Mouse (Mus musculus) forebrain, embryonic 16.5 days (tissue): ENCODE measurements around the gene Tigit. TPM values are rescaled to one million over a fixed set of nuclear protein-coding genes. Genes with fewer than 3 reads are reported as not detected.

ENCODE experiments used
- ATAC-seq: fragments of 200-750 bp; cut with Nextera tagmentation; 2 replicates; pipeline ENCODE4 v1.8.0; 2017; ENCODE audit warnings: mild to moderate bottlenecking, moderate library complexity
- H3K27ac ChIP-seq: fragments of 300-500 bp; sonication (generic); 2 replicates; pipeline ENCODE4 v1.5.1; 2014; ENCODE audit warnings: low read length, control low read depth
- H3K27me3 ChIP-seq: fragments of 300-500 bp; sonication (generic); replicated peaks from 2 replicates; pipeline ENCODE4 v1.6.1; 2014; ENCODE audit warnings: low read length; ENCODE audit not compliant: control insufficient read depth, insufficient read depth
- H3K36me3 ChIP-seq: fragments of 300-500 bp; sonication (generic); 2 replicates; pipeline ENCODE4 v1.6.1; 2014; ENCODE audit not compliant: control insufficient read depth, insufficient read depth
- H3K4me1 ChIP-seq: fragments of 300-500 bp; sonication (generic); replicated peaks from 2 replicates; pipeline ENCODE4 v1.6.1; 2014; ENCODE audit warnings: low read length; ENCODE audit not compliant: control insufficient read depth, insufficient read depth
- H3K4me2 ChIP-seq: fragments of 300-500 bp; sonication (generic); 2 replicates; pipeline ENCODE4 v1.6.1; 2014; ENCODE audit warnings: mild to moderate bottlenecking, low read length, control low read depth
- H3K4me3 ChIP-seq: fragments of 300-500 bp; sonication (generic); replicated peaks from 2 replicates; pipeline ENCODE4 v1.5.1; 2014; ENCODE audit warnings: mild to moderate bottlenecking, low read length, control low read depth
- H3K9ac ChIP-seq: fragments of 300-500 bp; sonication (generic); replicated peaks from 2 replicates; pipeline ENCODE4 v1.6.1; 2014; ENCODE audit warnings: low read depth, low read length, control low read depth
- H3K9me3 ChIP-seq: fragments of 300-500 bp; sonication (generic); 2 replicates; pipeline ENCODE4 v1.6.1; 2016; ENCODE audit warnings: low read length; ENCODE audit not compliant: control insufficient read depth
- WGBS: fragments of 180-500 bp; shearing (Covaris S2); extraction: QIAGEN DNeasy Blood & Tissue Kit; methylation state at CpG from one replicate; pipeline ENCODE4 v1.1.7; 2014; 5-methylcytosine and 5-hydroxymethylcytosine counted together
- polyA plus RNA-seq: library from polyadenylated mRNA; unstranded; fragments of >200 nt; fragmentation: Nextera tagmentation; extraction: Ambion mirVana; gene quantifications from 2 replicates; pipeline ENCODE4 v1.2.1, GENCODE M21; 2015

Gene Tigit
- polyA plus RNA-seq, 1 experiment from 2014 or later = not detected

GRCm38 (mm10) chr16:43674400-43674799, 10.5 kb upstream of the Tigit start:
- WGBS = 72% methylated on average over 3 of the region's 3 CpGs
- no peak for ATAC-seq
- H3K9ac ChIP-seq = no peak overlapping the region
- H3K27ac ChIP-seq = no peak overlapping the region
- no peak overlapping the region for H3K4me3 ChIP-seq
- no peaks in the 10 kb centered on the region for H3K27me3 ChIP-seq
- H3K36me3 ChIP-seq = 0 out of 2 replicates have a peak, but pooled peaks cover 2% of the 10 kb centered on the region
- H3K4me2 ChIP-seq = no peak overlapping the region
- no peaks in the 10 kb centered on the region for H3K4me1 ChIP-seq
- H3K9me3 ChIP-seq = 0 out of 2 replicates have a peak, but pooled peaks cover 3% of the 10 kb centered on the region

GRCm38 (mm10) chr16:43672697-43673096, 8.8 kb upstream of the Tigit start:
- Histone ChIP-seq H3K27me3 (no peaks in the 10 kb centered on the region), H3K4me2 (no peak overlapping the region), H3K27ac (no peak overlapping the region), H3K36me3 (no peaks in the 10 kb centered on the region), H3K9ac (no peak overlapping the region), H3K4me1 (no peaks in the 10 kb centered on the region), H3K9me3 (no peaks in the 10 kb centered on the region), H3K4me3 (no peak overlapping the region)
- ATAC-seq = no peak

- no peak overlapping the region for H3K4me3 ChIP-seq
- no peaks in the 10 kb centered on the region for H3K36me3 ChIP-seq
- H3K27ac ChIP-seq = no peak overlapping the region
- H3K9ac ChIP-seq = no peak overlapping the region
- no peak for ATAC-seq
- no peak overlapping the region for H3K4me2 ChIP-seq
- 95% methylated on average over 1 of the region's 1 CpGs for WGBS
- no peaks in the 10 kb centered on the region for H3K4me1 ChIP-seq
- H3K27me3 ChIP-seq = no peaks in the 10 kb centered on the region
- no peaks in the 10 kb centered on the region for H3K9me3 ChIP-seq
These were observed 8.0 kb upstream of the Tigit start for GRCm38 (mm10) chr16:43671972-43672371.

- ATAC-seq = no peak
- no peaks in the 10 kb centered on the region for H3K36me3 ChIP-seq
- 92% methylated on average over 3 of the region's 3 CpGs for WGBS
These were observed 4.3 kb upstream of the Tigit start for GRCm38 (mm10) chr16:43668294-43668693.

GRCm38 (mm10) chr16:43664861-43665260, 915 bp upstream of the Tigit start:
- Histone ChIP-seq H3K4me2 (no peak overlapping the region), H3K27me3 (no peaks in the 10 kb centered on the region), H3K9me3 (no peaks in the 10 kb centered on the region), H3K36me3 (no peaks in the 10 kb centered on the region), H3K27ac (no peak overlapping the region), H3K4me3 (no peak overlapping the region), H3K9ac (no peak overlapping the region), H3K4me1 (no peaks in the 10 kb centered on the region)
- ATAC-seq = no peak

More at GRCm38 (mm10) chr16:43668294-43668693, 4.3 kb upstream of the Tigit start:
- Histone ChIP-seq H3K27ac (no peak overlapping the region), H3K27me3 (no peaks in the 10 kb centered on the region), H3K4me2 (no peak overlapping the region), H3K9ac (no peak overlapping the region), H3K4me3 (no peak overlapping the region), H3K9me3 (no peaks in the 10 kb centered on the region), H3K4me1 (no peaks in the 10 kb centered on the region)

- 90% methylated on average over 10 of the region's 10 CpGs for WGBS
- Histone ChIP-seq H3K4me3 (no peak overlapping the region), H3K4me2 (no peak overlapping the region), H3K4me1 (no peaks in the 10 kb centered on the region), H3K27ac (no peak overlapping the region), H3K9ac (no peak overlapping the region), H3K27me3 (no peaks in the 10 kb centered on the region), H3K36me3 (no peaks in the 10 kb centered on the region), H3K9me3 (no peaks in the 10 kb centered on the region)
- no peak for ATAC-seq
These were observed 1.6 kb downstream of the Tigit start for GRCm38 (mm10) chr16:43662124-43663004.

GRCm38 (mm10) chr16:43661576-43661975, 2.4 kb downstream of the Tigit start:
- H3K9me3 ChIP-seq = no peaks in the 10 kb centered on the region
- H3K4me2 ChIP-seq = no peak overlapping the region
- H3K27ac ChIP-seq = no peak overlapping the region
- no peak for ATAC-seq
- H3K4me3 ChIP-seq = no peak overlapping the region
- WGBS = 98% methylated on average over 5 of the region's 5 CpGs
- no peaks in the 10 kb centered on the region for H3K36me3 ChIP-seq
- no peak overlapping the region for H3K9ac ChIP-seq
- no peaks in the 10 kb centered on the region for H3K27me3 ChIP-seq
- H3K4me1 ChIP-seq = no peaks in the 10 kb centered on the region

GRCm38 (mm10) chr16:43655183-43655787, 8.7 kb downstream of the Tigit start:
- WGBS = 96% methylated on average over 6 of the region's 6 CpGs
- Histone ChIP-seq H3K27ac (no peak overlapping the region), H3K36me3 (no peaks in the 10 kb centered on the region), H3K9me3 (no peaks in the 10 kb centered on the region), H3K9ac (no peak overlapping the region), H3K27me3 (no peaks in the 10 kb centered on the region), H3K4me2 (no peak overlapping the region), H3K4me3 (no peak overlapping the region), H3K4me1 (no peaks in the 10 kb centered on the region)
- ATAC-seq = no peak

GRCm38 (mm10) chr16:43654269-43654668, 9.7 kb downstream of the Tigit start:
- Histone ChIP-seq H3K27ac (no peak overlapping the region), H3K36me3 (no peaks in the 10 kb centered on the region), H3K9ac (no peak overlapping the region), H3K9me3 (no peaks in the 10 kb centered on the region), H3K4me3 (no peak overlapping the region), H3K27me3 (no peaks in the 10 kb centered on the region), H3K4me1 (no peaks in the 10 kb centered on the region), H3K4me2 (no peak overlapping the region)
- ATAC-seq = no peak
- WGBS = 96% methylated on average over 3 of the region's 3 CpGs
